Mouse (Mus musculus) neural tube, embryonic 13.5 days (tissue): Measurements from ENCODE around the gene Wdr70. TPM values are rescaled to one million over a fixed set of nuclear protein-coding genes. Genes with fewer than 3 reads are reported as not detected.

Source experiments
- ATAC-seq: fragments of 200-750 bp; cut with Nextera tagmentation; 2 replicates; pipeline ENCODE4 v1.8.0; 2017; ENCODE audit warnings: low read depth, mild to moderate bottlenecking, moderate TSS enrichment, moderate library complexity
- H3K27ac ChIP-seq: fragments of 300-500 bp; sonication (generic); replicated peaks from 2 replicates; pipeline ENCODE4 v1.5.1; 2015; ENCODE audit warnings: moderate library complexity, mild to moderate bottlenecking, inconsistent platforms
- H3K27me3 ChIP-seq: fragments of 300-500 bp; sonication (generic); 2 replicates; pipeline ENCODE4 v1.6.1; 2015; ENCODE audit warnings: mild to moderate bottlenecking, inconsistent platforms
- H3K36me3 ChIP-seq: fragments of 300-500 bp; sonication (generic); 2 replicates; pipeline ENCODE4 v1.6.1; 2015; ENCODE audit warnings: mild to moderate bottlenecking, inconsistent platforms
- H3K4me1 ChIP-seq: fragments of 300-500 bp; sonication (generic); replicated peaks from 2 replicates; pipeline ENCODE4 v1.6.1; 2015; ENCODE audit warnings: inconsistent platforms
- H3K4me2 ChIP-seq: fragments of 300-500 bp; sonication (generic); 2 replicates; pipeline ENCODE4 v1.6.1; 2015; ENCODE audit warnings: inconsistent platforms, mild to moderate bottlenecking, moderate library complexity
- H3K4me3 ChIP-seq: fragments of 300-500 bp; sonication (generic); 2 replicates; pipeline ENCODE4 v1.5.1; 2015; ENCODE audit warnings: mild to moderate bottlenecking, inconsistent platforms
- H3K9ac ChIP-seq: fragments of 300-500 bp; sonication (generic); 2 replicates; pipeline ENCODE4 v1.6.1; 2015; ENCODE audit warnings: moderate library complexity, mild to moderate bottlenecking, inconsistent platforms
- H3K9me3 ChIP-seq: fragments of 300-500 bp; sonication (generic); 2 replicates; pipeline ENCODE4 v1.6.1; 2016; ENCODE audit warnings: inconsistent platforms
- WGBS: fragments of 180-500 bp; shearing (Covaris S2); methylation state at CpG from one replicate; pipeline ENCODE4 v1.1.7; 2015; 5-methylcytosine and 5-hydroxymethylcytosine counted together
- polyA plus RNA-seq: library from polyadenylated mRNA; unstranded; fragments of >200 nt; fragmentation: Nextera tagmentation; extraction: Ambion mirVana; gene quantifications from 2 replicates; pipeline ENCODE4 v1.2.1, GENCODE M21; 2015

Gene Wdr70
- polyA plus RNA-seq, 1 experiment from 2014 or later = 69.2 TPM

GRCm38 (mm10) chr15:7922291-7923037 is 176.5 kb downstream of the Wdr70 start:
- no peaks in the 10 kb centered on the region for H3K9me3 ChIP-seq
- H3K4me3 ChIP-seq = no peak overlapping the region
- H3K9ac ChIP-seq = no peak overlapping the region
- 82% methylated on average over 14 of the region's 14 CpGs for WGBS
- H3K4me1 ChIP-seq = no peaks in the 10 kb centered on the region
- no peak overlapping the region for H3K4me2 ChIP-seq
- peaks cover 9% of the 10 kb centered on the region; the same call in 1 of the 2 replicates for H3K36me3 ChIP-seq
- no peaks in the 10 kb centered on the region for H3K27me3 ChIP-seq
- ATAC-seq = peak; percentile 67; the same call in 1 of the 2 replicates
- no peak overlapping the region for H3K27ac ChIP-seq

GRCm38 (mm10) chr15:7921124-7921523 is 177.9 kb downstream of the Wdr70 start:
- no peak for ATAC-seq
- no peaks in the 10 kb centered on the region for H3K9me3 ChIP-seq
- no peak overlapping the region for H3K9ac ChIP-seq
- WGBS = 93% methylated on average over 6 of the region's 6 CpGs
- no peak overlapping the region for H3K4me3 ChIP-seq
- H3K36me3 ChIP-seq = peaks cover 9% of the 10 kb centered on the region; the same call in 1 of the 2 replicates
- no peak overlapping the region for H3K27ac ChIP-seq
- no peak overlapping the region for H3K4me2 ChIP-seq
- H3K4me1 ChIP-seq = no peaks in the 10 kb centered on the region
- H3K27me3 ChIP-seq = no peaks in the 10 kb centered on the region

GRCm38 (mm10) chr15:7906491-7907035 is 192.4 kb downstream of the Wdr70 start:
- Histone ChIP-seq H3K27ac (peak overlapping the region; percentile 28; the same call in 1 of the 2 replicates), H3K4me2 (no peak overlapping the region), H3K27me3 (no peaks in the 10 kb centered on the region), H3K4me1 (0 out of 2 replicates have a peak, but pooled peaks cover 4% of the 10 kb centered on the region), H3K36me3 (0 out of 2 replicates have a peak, but pooled peaks cover 5% of the 10 kb centered on the region), H3K9me3 (no peaks in the 10 kb centered on the region), H3K4me3 (no peak overlapping the region), H3K9ac (no peak overlapping the region)
- WGBS = 68% methylated on average over 5 of the region's 5 CpGs
- no peak for ATAC-seq

GRCm38 (mm10) chr15:7899286-7899685 is 199.7 kb downstream of the Wdr70 start:
- Histone ChIP-seq H3K4me1 (no peaks in the 10 kb centered on the region), H3K4me2 (no peak overlapping the region), H3K9ac (no peak overlapping the region), H3K27ac (no peak overlapping the region), H3K4me3 (no peak overlapping the region), H3K27me3 (no peaks in the 10 kb centered on the region), H3K9me3 (no peaks in the 10 kb centered on the region), H3K36me3 (no peaks in the 10 kb centered on the region)
- ATAC-seq = no peak
- 92% methylated on average over 6 of the region's 6 CpGs for WGBS

DNA sequence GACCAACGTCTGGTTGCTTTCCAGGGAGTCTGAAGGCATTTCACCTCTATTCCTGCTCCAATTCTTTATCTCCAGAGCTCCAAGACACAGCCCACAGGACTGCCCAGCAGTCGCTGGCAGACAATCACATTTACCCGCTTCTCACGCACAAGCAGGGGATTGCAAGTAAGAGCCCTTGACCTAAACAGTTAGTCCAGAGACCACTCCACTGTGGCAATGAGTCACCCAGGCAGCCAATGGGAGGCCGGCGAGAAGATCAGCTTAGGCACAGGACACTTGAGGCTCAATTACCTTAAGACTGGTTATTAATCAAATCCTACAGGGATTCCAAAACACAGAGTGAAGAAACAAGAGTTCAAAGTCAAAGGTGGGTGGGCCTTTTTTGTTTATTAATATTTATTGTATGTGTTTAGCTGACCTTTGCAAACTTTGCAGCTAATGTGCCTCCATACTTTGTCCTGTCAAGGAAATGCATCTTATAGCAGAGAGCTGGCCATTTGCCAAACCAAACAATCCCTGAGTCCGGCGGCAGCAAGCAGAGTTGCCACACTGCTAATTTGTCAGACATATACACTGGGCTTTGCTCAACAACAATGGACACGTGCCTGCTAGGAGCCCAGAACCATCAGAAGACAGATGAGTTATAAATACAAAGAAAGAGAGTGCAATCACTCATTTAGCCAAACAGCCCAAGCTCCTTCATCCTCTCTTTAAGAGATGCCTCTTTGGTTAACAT is 207.3 kb downstream of the Wdr70 start:
- ATAC-seq = no peak; the same call in 1 of the 2 replicates
- 0 out of 2 replicates have a peak, but pooled peaks cover 3% of the 10 kb centered on the region for H3K4me1 ChIP-seq
- H3K27ac ChIP-seq = no peak overlapping the region
- H3K9me3 ChIP-seq = no peaks in the 10 kb centered on the region
- H3K4me2 ChIP-seq = no peak overlapping the region
- WGBS = 57% methylated on average over 9 of the region's 9 CpGs
- no peaks in the 10 kb centered on the region for H3K27me3 ChIP-seq
- no peak overlapping the region for H3K9ac ChIP-seq
- H3K36me3 ChIP-seq = peaks cover 3% of the 10 kb centered on the region; the same call in 1 of the 2 replicates
- H3K4me3 ChIP-seq = no peak overlapping the region

DNA sequence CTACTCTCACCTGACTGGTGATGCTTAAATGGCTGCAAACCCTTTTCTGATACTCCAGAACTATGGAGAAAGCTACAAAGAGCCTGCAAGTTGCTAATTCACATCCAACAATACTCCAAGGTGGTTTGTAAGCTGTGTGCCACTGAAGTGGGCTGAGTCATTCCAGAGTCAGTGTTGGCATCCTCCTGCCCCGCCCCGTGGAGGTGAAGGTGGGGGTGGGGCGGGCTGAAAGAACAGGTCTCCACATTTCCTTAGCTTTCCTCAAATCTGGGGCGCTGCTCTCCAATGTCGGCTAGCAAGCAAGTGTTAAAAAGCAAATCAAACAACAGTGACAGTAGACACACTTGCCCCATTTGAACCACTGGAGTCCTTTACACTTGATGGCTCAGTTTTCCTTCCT is 208.7 kb downstream of the Wdr70 start:
- no peaks in the 10 kb centered on the region for H3K9me3 ChIP-seq
- H3K36me3 ChIP-seq = peaks cover 6% of the 10 kb centered on the region; the same call in 1 of the 2 replicates
- no peaks in the 10 kb centered on the region for H3K27me3 ChIP-seq
- ATAC-seq = no peak
- no peak overlapping the region for H3K27ac ChIP-seq
- H3K4me3 ChIP-seq = no peak overlapping the region
- 0 out of 2 replicates have a peak, but pooled peaks cover 3% of the 10 kb centered on the region for H3K4me1 ChIP-seq
- no peak overlapping the region for H3K4me2 ChIP-seq
- H3K9ac ChIP-seq = no peak overlapping the region
- WGBS = 80% methylated on average over 5 of the region's 5 CpGs

- WGBS = 91% methylated on average over 5 of the region's 5 CpGs
- peaks cover 9% of the 10 kb centered on the region; the same call in 1 of the 2 replicates for H3K36me3 ChIP-seq
- H3K9me3 ChIP-seq = no peaks in the 10 kb centered on the region
- H3K4me2 ChIP-seq = no peak overlapping the region
- no peaks in the 10 kb centered on the region for H3K27me3 ChIP-seq
- H3K4me3 ChIP-seq = no peak overlapping the region
- H3K27ac ChIP-seq = no peak overlapping the region
- H3K4me1 ChIP-seq = 0 out of 2 replicates have a peak, but pooled peaks cover 3% of the 10 kb centered on the region
- ATAC-seq = no peak
- H3K9ac ChIP-seq = no peak overlapping the region
Observed at GRCm38 (mm10) chr15:7889362-7889674, 209.7 kb downstream of the Wdr70 start.

DNA sequence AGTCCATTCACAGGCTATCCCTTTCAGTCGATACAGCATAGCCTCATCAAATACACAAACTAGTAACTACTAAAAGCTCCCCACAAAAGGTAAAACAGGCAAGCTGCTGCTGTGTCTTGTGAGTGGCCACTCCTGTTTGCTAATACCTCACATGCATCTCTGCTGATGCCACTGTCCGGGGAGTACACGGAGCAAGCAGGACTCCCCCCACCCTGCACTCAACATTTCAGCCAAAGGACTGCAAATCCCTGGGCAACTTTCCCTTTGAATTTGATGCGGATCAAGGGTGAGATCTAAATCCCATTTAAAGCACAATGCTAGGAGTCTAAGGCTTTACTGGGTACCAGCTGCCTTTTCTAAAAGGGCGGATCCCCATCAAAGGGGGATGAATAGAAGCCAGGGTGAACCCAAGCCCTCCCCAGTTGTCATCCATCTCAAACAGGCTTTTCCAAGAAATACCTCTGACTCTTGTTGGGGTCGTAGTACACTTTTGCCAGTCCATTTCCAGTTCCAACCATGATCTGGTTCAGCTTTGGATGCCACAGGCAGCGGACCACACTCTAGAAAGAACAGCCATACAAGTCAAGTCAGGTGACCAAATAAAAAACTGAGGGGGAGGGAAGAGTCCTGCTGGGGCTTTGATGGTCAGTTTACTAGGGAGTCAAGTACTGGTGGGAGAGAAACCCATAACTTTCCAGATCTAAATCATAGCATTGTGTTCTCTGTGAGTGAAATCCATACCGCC is 210.2 kb downstream of the Wdr70 start:
- 81% methylated on average over 8 of the region's 8 CpGs for WGBS
- no peak for ATAC-seq
- no peak overlapping the region for H3K4me3 ChIP-seq

GRCm38 (mm10) chr15:7886591-7886990 is 212.4 kb downstream of the Wdr70 start:
- no peaks in the 10 kb centered on the region for H3K27me3 ChIP-seq
- H3K36me3 ChIP-seq = peaks cover 23% of the 10 kb centered on the region
- H3K4me2 ChIP-seq = no peak overlapping the region
- no peak for ATAC-seq
- H3K9ac ChIP-seq = no peak overlapping the region
- no peak overlapping the region for H3K4me3 ChIP-seq
- H3K9me3 ChIP-seq = no peaks in the 10 kb centered on the region
- no peak overlapping the region for H3K27ac ChIP-seq
- no peaks in the 10 kb centered on the region for H3K4me1 ChIP-seq
- 89% methylated on average over 8 of the region's 8 CpGs for WGBS

More for the DNA sequence above, 210.2 kb downstream of the Wdr70 start:
- H3K4me1 ChIP-seq = 0 out of 2 replicates have a peak, but pooled peaks cover 3% of the 10 kb centered on the region
- H3K27me3 ChIP-seq = no peaks in the 10 kb centered on the region
- H3K27ac ChIP-seq = no peak overlapping the region
- no peaks in the 10 kb centered on the region for H3K9me3 ChIP-seq
- H3K9ac ChIP-seq = no peak overlapping the region
- H3K36me3 ChIP-seq = peaks cover 10% of the 10 kb centered on the region
- H3K4me2 ChIP-seq = no peak overlapping the region

GRCm38 (mm10) chr15:7885106-7885505 is 213.9 kb downstream of the Wdr70 start:
- ATAC-seq = no peak
- 83% methylated on average over 10 of the region's 10 CpGs for WGBS

GRCm38 (mm10) chr15:7884181-7884580 is 214.8 kb downstream of the Wdr70 start:
- Histone ChIP-seq H3K9ac (no peak overlapping the region), H3K4me1 (peaks cover 5% of the 10 kb centered on the region; the same call in 1 of the 2 replicates), H3K27ac (no peak overlapping the region), H3K4me3 (no peak overlapping the region), H3K36me3 (peaks cover 25% of the 10 kb centered on the region), H3K4me2 (no peak overlapping the region), H3K9me3 (no peaks in the 10 kb centered on the region), H3K27me3 (no peaks in the 10 kb centered on the region)
- 92% methylated on average over 11 of the region's 11 CpGs for WGBS
- no peak for ATAC-seq

More at GRCm38 (mm10) chr15:7885106-7885505, 213.9 kb downstream of the Wdr70 start:
- H3K9me3 ChIP-seq = no peaks in the 10 kb centered on the region
- H3K27ac ChIP-seq = no peak overlapping the region
- no peaks in the 10 kb centered on the region for H3K27me3 ChIP-seq
- no peak overlapping the region for H3K4me3 ChIP-seq
- no peak overlapping the region for H3K4me2 ChIP-seq
- peaks cover under 1% of the 10 kb centered on the region; the same call in 1 of the 2 replicates for H3K4me1 ChIP-seq
- no peak overlapping the region for H3K9ac ChIP-seq
- H3K36me3 ChIP-seq = peaks cover 25% of the 10 kb centered on the region
